Mouse (Mus musculus) brain, adult 2 months (tissue): ENCODE data around the gene Nop16.
"Not testable (repeated sequence)": the region's sequence is repeated elsewhere in the genome, so short reads cannot be mapped to it uniquely, and the experiment has no call there.

Experiments
- DNase-seq: peaks from one replicate; pipeline ENCODE4 v3.0.0; 2011; ENCODE audit warnings: low read depth, low spot score

The Nop16 gene

DNA sequence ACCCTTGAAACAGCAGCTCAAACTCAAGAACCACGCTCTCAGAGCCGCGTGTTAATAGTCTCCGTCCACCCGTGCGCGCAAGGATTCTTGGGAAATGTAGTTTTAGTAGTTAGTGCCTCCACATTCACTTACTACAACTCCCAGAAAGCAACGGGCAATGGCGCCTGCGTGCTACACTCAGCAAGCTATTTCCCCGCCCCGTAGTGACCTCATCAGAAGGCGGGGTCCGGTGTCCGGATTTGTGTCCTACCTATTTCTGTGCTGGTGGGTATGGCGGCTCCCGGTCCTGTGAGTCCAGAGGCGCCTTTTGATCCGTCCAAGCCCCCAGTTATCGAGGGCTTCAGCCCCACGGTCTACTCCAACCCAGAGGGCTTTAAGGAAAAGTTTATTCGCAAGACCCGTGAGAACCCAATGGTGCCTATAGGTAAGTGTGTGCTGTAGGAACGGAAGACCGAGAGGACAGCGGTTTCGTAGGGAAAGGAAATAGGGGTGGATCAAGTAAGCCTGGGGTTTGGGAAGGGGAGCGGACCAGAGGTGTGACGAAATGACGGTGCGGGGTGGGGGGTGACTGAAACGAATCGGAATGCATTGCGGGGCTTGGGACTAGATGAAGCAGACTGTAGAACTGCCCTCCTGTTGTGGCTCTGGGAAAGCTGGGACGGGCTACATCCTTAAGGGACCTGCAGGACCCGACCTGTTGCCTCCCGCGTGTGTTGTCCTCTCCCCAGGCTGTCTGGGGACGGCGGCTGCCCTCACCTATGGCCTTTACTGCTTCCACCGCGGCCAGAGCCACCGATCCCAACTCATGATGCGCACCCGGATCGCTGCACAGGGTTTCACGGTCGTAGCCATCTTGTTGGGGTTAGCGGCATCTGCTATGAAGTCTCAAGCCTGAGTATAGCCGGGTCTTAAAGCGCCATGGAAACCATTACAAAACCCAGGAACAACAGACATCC is at the start of gene Nop16, which contains the start of gene Higd2a:
Gene Nop16, minus strand, starts transcription at position 95 of the 956 bp plus-strand sequence.
Gene Higd2a, plus strand, starts transcription at position 212 of the 956 bp plus-strand sequence.
- DNase-seq = peak; percentile 99

DNA sequence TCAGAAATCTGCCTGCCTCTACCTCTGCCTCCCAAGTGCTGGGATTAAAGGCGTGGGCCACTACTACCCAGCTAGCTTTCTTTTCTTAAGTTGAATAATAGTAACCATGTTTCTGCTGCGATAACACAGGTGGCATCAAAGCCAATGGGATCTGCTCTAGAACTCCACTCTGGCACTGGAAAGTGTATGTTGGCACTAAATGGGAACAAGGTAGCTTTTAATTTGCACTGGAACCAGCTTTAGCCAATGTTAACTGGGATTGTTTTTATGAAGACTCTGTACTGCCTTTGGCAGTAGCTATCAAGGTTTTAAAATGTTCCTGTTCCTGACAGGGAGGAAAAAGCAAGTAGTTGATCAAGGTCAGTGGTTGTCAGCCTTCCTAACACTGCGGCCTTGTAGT is 45.1 kb upstream of the Nop16 start:
- DNase-seq = no peak

DNA sequence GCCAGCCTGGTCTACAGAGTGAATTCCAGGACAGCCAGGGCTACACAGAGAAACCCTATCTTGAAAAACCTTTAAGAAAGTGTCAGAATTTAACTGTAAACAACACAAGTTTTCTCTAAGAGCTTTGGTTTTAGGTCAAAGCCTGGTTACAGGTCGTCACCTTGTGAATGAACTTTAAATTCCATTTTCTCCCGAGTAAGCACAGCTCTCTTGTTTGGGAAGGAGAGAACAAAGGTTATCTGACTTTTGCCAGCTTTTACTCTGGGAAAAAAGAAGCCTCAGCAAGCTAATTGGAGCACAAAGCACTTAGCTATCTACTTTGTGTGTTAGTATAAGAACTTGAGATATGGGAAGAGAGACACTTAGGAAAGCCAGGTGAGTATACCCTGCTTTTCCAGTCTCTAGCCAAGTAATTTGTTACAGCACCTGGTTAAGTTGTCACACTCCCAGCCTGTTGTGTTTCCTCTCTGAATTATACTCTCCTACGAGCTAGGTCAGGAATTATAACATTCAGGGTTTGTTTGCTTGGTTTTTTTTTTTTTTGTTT is 42.9 kb upstream of the Nop16 start:
- DNase-seq = no peak

DNA sequence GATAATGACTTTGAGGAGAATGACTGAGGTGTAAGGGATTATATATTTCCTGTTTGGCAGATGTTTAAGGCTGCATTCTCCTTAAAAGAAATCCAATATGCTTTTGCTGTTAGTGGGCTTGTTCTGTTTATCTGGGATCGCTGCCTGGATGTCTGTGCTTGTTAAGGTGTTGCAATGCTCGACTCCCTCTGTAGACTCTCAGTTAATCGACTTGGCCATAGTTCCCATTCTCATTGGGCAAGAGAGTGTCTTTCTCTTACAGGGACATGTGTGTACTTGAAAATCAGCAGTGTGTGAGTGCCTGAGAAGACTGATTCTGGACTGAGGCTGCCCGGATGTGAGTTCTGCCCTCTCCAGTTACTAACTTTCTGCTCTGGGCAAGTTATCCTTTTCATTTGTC is 39.2 kb upstream of the Nop16 start:
- DNase-seq = no peak

DNA sequence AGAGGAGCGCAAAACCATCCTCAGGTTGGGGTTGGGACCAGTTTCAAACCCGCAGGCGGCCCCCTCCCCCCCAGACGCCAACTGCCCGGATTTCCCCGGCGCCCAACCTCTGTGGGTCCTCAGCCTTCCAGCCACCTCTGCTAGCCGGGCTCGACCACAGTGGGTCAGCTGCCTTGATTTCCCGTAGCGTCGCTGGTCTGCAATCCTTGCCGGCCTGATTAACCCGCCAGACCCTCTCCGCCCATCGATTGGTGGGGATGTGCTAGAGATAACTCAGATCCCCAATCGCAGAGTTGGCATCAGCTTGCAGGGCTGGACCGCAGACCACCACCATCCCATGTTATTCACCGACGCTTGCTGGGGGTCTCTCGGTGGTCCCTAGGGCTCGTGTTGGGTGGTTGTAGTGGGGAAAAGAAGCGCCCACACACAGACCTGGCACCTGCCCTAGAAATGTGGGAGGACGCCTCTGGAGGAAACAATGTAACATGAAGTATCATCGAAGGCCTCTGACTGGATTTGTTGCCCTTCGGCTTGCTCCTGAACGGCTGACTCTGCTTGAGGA is 32.2 kb upstream of the Nop16 start:
- no peak for DNase-seq

DNA sequence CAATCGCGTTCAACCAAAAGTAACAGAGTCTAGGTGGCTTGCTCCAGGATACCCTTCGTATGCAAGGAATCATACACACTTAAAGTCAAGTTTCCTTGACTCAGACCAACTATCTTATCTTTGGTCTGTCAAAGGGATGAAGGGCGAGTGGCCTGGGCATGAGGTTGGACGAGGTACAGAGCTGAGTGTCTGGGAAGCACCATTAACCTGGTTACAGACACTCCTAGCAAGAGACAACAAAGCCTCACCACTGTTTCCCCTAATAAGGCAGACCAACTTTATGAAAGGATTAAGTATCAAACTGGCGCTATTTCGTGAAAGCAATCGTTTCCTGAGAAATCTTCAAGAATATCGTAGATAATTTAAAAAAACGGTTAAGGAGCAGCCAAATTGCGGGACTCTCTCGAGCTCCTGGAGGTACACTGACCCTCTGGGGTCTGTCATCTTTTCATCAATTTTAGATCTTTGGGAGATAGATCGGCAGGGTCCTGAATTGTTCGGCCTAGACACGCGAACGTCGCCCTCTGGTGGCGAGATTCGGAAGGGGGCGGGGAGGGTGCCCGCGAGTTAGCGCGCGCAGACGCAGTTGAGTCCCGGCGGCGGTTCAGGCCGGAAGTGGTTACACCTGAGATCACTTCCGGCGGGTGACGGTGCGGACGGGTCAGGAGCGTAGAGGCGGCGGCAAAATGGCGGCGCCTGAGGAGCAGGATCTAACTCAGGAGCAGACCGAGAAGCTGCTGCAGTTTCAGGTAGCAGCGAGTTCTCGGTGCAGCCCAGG is 31.5 kb upstream of the Nop16 start, which contains the start of gene Faf2:
Gene Faf2, plus strand, starts transcription at position 630 of the 778 bp plus-strand sequence.
- peak; percentile 97 for DNase-seq

DNA sequence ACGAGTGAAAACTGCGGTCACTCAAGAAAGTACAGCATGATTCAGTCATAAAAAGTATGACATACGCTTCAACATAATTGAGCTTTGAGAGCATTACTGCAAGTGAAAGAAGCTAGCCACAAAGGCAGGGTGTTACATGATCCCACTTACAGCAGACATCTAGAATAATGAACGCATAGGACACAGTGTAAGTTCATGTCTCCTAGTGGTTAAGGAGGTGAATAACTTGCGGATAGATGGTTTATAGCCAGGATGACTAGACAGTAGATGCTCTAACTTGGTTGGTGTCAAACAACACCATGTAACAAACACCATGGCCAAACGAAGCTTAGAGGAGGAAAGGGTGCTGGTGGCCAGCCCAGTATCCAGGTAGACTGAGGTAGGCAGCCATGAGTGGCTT is 27.1 kb upstream of the Nop16 start:
- DNase-seq = no peak

DNA sequence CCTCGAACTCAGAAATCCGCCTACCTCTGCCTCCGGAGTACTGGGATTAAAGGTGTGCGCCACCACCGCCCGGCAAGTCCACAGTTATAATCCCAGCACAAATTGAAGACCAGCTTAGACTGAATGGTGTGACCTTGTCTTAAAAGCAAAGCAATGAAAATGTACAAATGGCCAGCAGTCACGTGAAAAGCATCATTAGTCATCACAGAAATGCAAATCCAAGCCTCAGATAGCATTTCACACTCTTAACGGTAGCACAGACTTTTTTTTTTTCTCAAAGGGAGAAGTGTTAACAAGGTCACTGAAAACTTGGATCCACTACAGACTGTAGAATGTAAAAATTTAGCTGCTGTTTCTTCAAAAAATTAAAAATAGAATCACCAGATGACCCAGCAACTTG is 26.4 kb upstream of the Nop16 start:
- no peak for DNase-seq

DNA sequence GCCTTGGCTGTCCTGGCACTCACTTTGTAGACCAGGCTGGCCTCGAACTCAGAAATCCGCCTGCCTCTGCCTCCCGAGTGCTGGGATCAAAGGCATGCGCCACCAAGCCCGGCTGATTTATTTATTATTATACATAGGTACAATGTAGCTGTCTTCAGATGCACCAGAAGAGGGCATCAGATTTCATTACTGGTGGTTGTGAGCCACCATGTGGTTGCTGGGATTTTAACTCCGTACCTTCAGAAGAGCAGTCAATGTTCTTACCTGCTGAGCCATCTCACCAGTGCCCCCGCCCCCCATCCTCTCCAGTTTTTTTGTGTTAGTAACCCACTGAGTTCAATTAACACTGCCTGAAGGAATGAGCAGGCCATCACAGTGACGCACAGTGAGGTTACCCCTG is 23.3 kb upstream of the Nop16 start:
- not testable (repeated sequence) for DNase-seq

DNA sequence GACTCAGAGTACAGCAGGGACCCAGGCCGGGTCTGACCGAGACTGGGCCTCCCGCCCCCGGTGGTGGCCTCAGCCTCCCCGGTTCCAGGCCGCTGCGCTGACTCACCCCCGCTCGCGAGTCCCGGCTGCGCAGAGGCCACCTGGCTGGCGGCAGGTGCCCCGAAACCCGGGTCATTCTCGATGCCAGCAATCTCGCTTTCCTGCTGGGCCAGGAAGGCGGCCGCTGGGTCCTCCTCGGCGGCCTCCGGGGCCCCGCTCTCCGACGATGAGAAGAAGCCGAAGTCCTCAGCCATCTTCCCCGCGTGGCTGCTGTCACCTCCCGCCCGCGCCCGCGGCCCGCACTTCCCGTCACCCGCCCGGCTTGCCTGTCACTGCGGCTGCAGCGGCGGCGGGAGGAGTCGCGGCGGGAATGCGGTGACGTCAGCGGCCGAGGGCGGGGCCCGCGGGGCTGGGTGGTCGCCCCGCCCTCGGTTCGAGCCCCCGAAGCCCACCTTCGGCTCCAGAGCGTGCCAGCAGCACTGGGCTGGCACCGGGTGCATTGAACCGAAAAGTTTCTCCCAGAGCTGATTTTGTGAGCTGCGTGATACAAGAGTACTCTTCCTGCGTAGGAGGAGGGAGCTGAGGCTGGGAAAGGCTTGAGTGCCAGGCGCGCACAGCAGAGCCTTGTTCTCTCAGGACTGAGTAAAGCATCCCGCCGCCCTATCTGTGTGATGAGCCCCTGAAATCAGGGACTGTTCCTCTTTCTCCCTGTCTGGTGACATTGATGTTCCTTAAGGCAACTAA is 21.3 kb upstream of the Nop16 start, which contains the start of gene Cltb:
Gene Cltb, minus strand, starts transcription at position 373 of the 783 bp plus-strand sequence.
- DNase-seq = peak; percentile 91

DNA sequence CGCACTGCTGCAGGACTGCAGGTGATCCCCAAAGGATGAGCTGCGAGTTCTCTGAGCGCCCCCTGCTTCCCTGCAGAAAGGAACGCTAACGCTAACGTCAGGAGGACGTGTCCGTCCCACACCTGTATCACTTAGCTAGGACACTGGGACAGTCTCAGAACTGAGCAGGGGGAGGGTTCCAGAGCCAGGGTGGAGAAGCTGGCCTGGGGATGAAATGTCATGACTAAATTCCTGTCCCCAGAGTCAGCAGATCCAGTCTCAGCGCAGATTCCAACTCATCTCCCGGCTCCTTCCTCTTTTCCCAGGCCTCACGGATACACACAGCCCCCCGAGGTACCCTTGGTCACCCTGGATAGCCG is 20.7 kb upstream of the Nop16 start:
- peak; percentile 80 for DNase-seq

DNA sequence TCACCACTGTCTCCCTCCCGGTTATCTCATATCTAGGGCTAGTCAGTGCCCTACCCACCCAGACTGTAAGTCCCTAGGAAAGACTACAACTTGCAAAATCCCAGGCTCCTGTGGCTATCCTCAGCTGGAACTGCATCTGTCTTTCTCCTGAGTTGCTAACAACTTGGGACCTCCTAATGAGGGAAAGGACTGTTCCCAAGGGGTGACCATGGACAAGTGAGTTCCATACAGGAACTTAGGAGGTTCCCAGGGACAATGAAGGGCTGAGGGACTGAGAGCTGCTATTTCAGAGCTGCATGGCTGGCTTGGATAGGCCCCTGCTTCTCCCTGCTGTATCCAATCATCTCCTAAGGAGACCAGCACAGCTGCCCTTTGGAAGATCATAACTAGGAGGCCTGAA is 19.4 kb upstream of the Nop16 start:
- peak; percentile 49 for DNase-seq

DNA sequence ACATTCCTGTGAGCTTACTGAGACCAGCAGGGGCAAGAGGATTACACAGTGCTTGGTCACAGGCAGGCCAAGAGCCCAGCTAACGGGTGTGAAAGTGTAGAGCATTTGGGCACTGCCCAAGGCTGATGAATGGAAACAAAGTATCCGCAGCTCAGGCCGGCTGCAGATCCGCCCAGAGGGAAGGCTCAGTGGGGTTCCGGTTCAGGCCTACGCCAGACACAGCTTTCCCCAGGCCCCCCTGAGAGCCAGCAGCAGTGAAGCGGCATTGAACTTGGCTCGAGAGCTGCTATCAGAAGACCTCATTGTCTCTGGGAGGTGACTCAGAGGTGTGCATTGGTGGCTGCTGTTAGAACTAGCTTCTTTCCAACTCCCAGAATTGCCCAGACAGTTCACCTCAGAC is 18.8 kb upstream of the Nop16 start:
- peak; percentile 83 for DNase-seq

DNA sequence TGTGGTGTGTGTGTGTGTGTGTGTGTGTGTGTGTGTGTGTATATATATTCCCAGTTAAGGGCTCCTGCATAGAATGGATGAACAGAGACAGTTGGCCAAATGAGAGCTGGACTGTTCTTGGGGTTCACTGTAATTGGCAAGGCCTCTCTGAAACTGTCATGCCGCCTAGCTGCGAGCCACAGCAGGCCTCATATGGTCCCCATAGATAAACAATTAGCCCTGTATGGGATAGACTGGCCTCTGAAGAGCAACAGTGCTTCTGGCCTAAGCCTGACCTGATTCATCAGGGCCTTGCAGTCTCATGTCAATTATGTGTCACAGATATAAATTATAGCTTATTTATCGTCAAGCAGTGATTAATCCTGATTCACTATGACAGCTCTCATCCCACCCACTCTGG is 18.1 kb upstream of the Nop16 start:
- no peak for DNase-seq

DNA sequence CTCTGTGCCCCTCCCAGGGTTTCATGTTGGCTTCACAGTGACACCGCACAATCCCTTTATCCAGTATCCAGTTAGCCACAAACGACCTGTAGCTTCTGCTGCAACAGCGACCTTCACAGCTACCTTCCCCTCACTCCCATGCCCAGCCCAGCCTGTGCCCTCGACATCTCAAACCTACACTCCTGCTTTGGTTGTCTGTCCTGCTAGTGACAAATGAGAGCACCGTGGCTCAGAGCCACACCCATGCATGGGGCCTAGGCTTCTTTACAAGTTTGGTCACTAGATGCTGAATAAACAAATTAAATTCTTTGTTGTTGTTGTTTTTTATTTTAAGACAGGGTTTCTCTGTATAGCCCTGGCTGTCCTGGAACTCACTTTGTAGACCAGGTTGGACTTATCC is 17.3 kb upstream of the Nop16 start:
- no peak for DNase-seq

DNA sequence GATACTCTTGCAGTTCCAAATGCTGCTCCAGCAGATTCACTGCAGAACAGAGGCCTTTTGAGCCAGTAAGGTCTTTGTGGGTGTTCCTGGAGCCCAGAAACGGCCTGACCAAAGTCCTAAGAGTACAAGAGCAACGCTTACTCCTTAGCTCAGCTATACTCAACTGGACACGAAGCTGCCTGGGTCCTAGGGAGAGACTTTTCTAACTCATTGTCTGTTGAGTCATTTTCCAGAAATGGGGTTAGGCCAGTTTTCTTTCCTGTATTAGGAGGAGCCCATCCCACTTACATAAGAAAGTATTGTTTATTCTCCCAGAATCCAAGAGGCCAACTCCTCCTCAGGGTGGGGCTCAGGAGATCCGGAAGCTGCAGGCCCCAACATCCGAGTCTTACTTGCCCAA is 15.5 kb upstream of the Nop16 start:
- DNase-seq = no peak

DNA sequence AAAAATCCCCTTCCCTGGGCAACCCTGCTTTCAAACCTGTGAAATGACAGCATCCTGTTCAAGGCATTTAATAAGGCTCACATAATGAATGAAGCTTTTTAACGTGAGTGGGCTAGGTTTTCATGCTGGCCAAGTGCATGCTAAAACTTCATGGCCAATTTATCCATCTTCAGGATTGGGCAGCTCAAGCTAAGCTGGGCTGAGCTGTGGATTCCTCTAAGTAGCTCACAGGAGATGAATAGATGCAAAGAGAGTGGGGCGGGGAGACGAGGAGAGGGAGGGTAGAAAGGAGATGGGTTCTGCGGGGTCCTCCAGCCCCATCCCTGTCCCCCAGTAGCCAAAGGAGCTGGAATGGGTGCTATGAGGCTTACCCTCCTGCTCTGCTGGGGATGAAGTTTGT is 14.3 kb upstream of the Nop16 start:
- no peak for DNase-seq

DNA sequence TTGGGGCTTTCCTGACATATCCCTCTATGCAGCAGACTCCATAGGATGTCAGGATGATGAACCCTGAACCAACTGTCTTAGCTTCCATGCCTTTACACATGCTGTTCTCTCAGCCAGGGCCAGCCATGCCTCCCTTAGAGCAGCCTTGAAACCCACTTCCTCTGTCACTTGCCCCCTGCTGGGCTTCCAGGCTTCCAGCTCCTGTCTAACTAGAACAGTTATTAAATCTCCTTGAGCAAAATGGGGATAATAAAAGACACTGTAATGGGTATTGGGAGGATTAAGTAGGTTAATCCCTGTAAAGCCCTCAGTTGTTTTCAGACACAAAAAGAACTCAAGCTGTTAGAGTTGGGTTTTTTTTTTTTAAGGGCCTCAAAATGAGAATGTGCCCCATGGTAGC is 13.6 kb upstream of the Nop16 start:
- no peak for DNase-seq

DNA sequence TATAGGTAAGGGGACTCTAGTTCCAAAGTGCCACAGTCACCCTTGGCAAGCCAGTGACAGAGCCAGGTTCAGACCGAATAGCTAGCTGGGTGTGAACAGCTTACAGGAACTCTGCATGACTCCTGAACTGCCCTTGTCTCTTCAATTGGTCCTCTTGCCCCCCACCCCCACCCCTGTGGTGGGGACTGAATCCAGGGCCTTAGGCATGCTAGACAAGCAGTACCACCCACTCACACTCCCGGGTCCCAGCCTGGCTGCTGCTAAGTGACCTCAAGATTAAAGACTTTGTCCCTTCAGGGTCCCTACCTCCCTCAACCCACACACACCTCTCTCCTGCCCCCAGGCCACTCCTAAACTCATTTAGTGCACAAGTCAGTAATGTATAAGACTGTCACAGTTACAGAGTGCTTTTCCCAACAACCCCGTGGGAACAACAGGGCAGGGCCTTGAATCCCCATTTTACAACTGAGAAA is 12.8 kb upstream of the Nop16 start:
- no peak for DNase-seq

DNA sequence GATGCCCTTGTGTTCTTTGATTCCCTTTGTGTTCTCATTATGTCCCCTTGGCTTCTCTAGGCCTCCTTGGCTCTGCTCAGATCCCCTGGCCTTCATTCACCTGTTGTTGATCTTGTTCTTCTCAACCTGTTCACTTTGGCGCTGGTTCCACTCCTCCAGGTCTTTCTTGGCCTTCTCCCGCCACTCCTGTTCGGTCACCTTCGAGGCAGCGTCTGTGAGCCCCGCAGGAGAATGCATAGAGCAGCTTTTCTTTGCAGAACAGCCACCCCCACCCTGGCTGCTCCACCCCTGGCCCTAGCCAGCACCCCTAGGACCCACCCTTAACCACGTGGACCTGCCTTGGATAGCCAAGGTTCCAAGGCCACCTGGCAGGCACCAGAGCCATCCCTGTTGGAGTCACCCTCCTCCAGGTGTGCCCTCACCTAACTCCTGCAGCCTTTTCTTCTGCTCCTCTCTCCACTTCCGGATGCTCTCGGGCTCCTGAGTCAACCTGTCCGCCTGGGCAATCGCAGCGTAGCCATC is 8.8 kb upstream of the Nop16 start:
- peak; percentile 48 for DNase-seq

DNA sequence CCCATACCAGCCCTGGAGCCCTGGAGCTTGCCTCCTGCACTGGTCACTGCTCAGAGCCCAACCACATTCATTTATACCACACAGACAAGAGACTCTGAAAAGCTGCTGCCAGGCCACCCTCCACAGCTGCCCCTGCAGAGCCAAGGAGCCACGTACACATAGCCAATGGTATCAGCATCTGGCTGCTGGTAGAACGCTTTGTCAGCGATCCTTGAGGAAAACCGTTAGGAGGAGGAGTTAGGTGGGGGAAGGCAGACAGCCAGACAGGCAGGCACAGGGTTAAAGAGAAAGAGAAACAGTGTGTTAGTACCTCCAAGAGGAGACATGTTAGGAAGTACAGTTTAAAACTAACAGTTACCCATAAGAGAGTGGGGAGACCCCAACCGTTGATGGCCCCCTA is 7.0 kb upstream of the Nop16 start:
- DNase-seq = no peak
